Mouse (Mus musculus) testis, postnatal 10 days (tissue): Measurements from ENCODE around the gene Gbp9.
"Not testable (repeated sequence)": the region's sequence is repeated elsewhere in the genome, so short reads cannot be mapped to it uniquely, and the experiment has no call there.

Experiments
- DNase-seq: peaks from one replicate; pipeline ENCODE4 v3.0.0; 2021; ENCODE audit warnings: low spot score

Gbp9 gene

DNA sequence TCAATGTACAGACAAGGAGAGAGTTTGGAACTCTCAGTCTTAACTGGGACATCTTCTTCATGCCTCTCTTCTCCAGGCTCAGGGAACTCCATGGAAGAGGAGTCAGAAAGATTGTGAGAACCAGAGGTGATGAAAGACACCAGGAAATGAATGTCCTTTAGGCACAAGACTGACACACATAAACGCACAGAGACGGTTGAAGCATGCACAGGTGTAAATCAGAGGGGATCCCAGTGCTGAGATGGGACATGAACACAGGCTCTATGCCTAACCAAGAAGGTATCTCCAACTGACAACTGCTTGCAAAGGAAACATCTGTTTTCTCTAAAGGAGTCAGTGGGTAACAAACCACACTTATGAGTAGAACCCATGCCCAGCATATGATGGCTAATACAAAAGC, 79.1 kb downstream of the Gbp9 start:
- DNase-seq, result no peak

DNA sequence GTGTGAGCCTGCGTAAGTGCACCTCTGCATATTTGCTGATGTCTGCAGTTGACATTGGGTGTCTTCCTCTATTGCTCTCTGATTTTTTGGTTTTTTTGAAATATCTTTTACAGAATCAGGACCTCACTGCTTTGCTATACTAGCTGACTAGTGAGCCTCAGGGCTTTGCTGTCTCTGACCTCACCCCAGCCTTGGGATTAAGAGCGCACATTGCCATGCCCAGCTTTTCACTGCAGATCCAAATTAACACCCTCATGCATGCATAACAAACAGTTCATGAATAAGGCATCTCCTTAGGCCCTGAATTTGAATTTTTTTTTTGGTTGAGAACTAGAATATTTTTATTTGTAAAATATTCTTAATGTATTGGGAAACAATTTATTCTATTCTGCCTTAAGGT, 84.1 kb downstream of the Gbp9 start:
- no peak for DNase-seq

DNA sequence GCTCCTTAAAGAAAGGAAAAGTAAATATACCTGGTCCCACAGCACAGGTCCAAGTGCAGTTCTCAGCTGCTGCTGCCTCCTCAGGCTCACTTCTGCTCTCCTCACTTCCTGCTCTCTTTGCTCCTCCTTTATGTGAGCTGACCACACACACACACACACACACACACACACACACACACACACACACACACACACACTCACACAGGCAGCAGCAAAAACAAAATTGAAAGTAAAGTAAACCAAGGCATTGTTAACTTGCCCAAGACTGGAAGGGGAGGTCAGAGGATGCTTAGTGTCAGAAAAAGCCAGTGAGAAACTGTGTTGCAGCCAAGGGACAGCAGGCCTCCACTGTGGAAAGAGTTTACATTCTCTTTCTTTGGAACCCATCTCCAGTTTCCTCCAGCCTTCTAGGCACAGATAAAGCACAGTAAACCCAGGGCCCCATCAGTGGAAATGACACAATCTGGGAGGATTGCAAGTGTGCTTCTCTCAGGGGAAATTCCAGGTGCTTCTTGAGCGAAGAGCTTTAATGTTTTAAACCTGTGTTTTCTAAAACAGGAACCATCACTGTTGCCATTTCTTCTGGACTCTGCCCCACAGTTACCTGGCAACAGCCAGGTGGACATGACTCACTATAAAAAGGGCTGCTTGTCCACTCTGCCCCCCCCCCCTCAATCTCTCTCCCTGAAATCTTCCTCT, 85.7 kb downstream of the Gbp9 start:
- not testable (repeated sequence) for DNase-seq

DNA sequence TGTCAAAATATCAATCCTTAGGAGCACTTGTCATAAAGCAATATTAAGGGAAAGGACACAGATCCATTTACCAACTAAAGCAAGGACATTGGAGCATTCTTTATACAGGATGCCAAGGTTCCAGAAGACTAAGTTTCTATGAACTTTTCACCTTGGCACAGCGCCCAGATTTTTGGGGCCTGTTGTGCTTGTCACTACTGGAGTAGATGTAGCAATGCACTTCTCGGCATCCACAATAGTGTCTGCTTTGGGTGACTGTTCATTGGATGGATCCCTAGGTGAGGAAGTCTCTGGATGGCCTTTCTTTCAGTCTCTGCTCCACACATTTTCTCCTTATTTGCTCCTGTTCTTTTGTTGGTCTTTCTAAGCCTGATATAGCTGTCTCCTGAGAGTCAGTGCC, 107.0 kb downstream of the Gbp9 start:
- DNase-seq, result peak; percentile 57
